Mouse (Mus musculus): ENCODE results near the gene Prdx5.
"Not testable (repeated sequence)": the region's sequence is repeated elsewhere in the genome, so short reads cannot be mapped to it uniquely, and the experiment has no call there.

Prdx5 gene

GRCm38 (mm10) chr19:6919431-6919830 lies 9.5 kb upstream of the Prdx5 start:
- no peak for DNase-seq (ENCODE audit: low read depth, low spot score)

- no peak for DNase-seq (ENCODE audit: low read depth, low spot score)
Measured at GRCm38 (mm10) chr19:6918321-6918720, 8.4 kb upstream of the Prdx5 start.

- DNase-seq (ENCODE audit: low read depth, low spot score) = no peak
Measured at GRCm38 (mm10) chr19:6916496-6916895, 6.6 kb upstream of the Prdx5 start.

- no peak for DNase-seq (ENCODE audit: low read depth, low spot score)
Measured at GRCm38 (mm10) chr19:6915276-6915675, 5.4 kb upstream of the Prdx5 start.

- no peak for DNase-seq (ENCODE audit: low read depth, low spot score)
Measured at GRCm38 (mm10) chr19:6914540-6914939, 4.6 kb upstream of the Prdx5 start.

- no peak for DNase-seq (ENCODE audit: low read depth, low spot score)
Measured at GRCm38 (mm10) chr19:6913991-6914390, 4.1 kb upstream of the Prdx5 start.

GRCm38 (mm10) chr19:6913036-6913435 lies 3.1 kb upstream of the Prdx5 start:
- DNase-seq (ENCODE audit: low read depth, low spot score) = no peak

- DNase-seq (ENCODE audit: low read depth, low spot score) = no peak
Measured at GRCm38 (mm10) chr19:6912205-6912970, 2.5 kb upstream of the Prdx5 start.

GRCm38 (mm10) chr19:6911101-6912074 lies 1.5 kb upstream of the Prdx5 start:
- no peak for DNase-seq (ENCODE audit: low read depth, low spot score)

- not testable (repeated sequence) for DNase-seq (ENCODE audit: low read depth, low spot score)
Measured at GRCm38 (mm10) chr19:6910306-6910705, 400 bp upstream of the Prdx5 start.

- no peak for DNase-seq (ENCODE audit: low read depth, low spot score)
Measured at GRCm38 (mm10) chr19:6909021-6909420, 885 bp downstream of the Prdx5 start.

- no peak for DNase-seq (ENCODE audit: low read depth, low spot score)
Measured at GRCm38 (mm10) chr19:6907811-6908540, 1.9 kb downstream of the Prdx5 start.

- DNase-seq (ENCODE audit: low read depth, low spot score) = no peak
Measured at GRCm38 (mm10) chr19:6907094-6907493, 2.8 kb downstream of the Prdx5 start.

GRCm38 (mm10) chr19:6906199-6906598 lies 3.7 kb downstream of the Prdx5 start:
- DNase-seq (ENCODE audit: low read depth, low spot score) = no peak

- no peak for DNase-seq (ENCODE audit: low read depth, low spot score)
Measured at GRCm38 (mm10) chr19:6905498-6906159, 4.3 kb downstream of the Prdx5 start.

GRCm38 (mm10) chr19:6904846-6905245 lies 5.1 kb downstream of the Prdx5 start:
- no peak for DNase-seq (ENCODE audit: low read depth, low spot score)

- DNase-seq (ENCODE audit: low read depth, low spot score) = no peak
Measured at GRCm38 (mm10) chr19:6903031-6903430, 6.9 kb downstream of the Prdx5 start.

- no peak for DNase-seq (ENCODE audit: low read depth, low spot score)
Measured at GRCm38 (mm10) chr19:6899641-6900040, 10.3 kb downstream of the Prdx5 start.

GRCm38 (mm10) chr19:6895608-6896305 lies 14.1 kb downstream of the Prdx5 start:
- not testable (repeated sequence) for DNase-seq (ENCODE audit: low read depth, low spot score)

GRCm38 (mm10) chr19:6893731-6894451 lies 16.0 kb downstream of the Prdx5 start:
- no peak for DNase-seq (ENCODE audit: low read depth, low spot score)
